Mouse (Mus musculus) kidney, postnatal 0 days (tissue): ENCODE data around the gene Cep57l1. TPM values are rescaled to one million over a fixed set of nuclear protein-coding genes. Genes with fewer than 3 reads are reported as not detected.

ENCODE experiments used
- ATAC-seq: fragments of 200-750 bp; cut with Nextera tagmentation; replicated peaks from 2 replicates; pipeline ENCODE4 v1.8.0; 2017; ENCODE audit warnings: low read depth, moderate number of reproducible peaks, moderate TSS enrichment, moderate library complexity; ENCODE audit not compliant: low FRiP score
- DNase-seq: peaks from one replicate; pipeline ENCODE4 v3.0.0-alpha.2; 2016; ENCODE audit warnings: low spot score
- H3K27ac ChIP-seq: fragments of 300-500 bp; sonication (generic); 2 replicates; pipeline ENCODE4 v1.5.1; 2014; ENCODE audit warnings: mild to moderate bottlenecking
- H3K27me3 ChIP-seq: fragments of 300-500 bp; sonication (generic); 2 replicates; pipeline ENCODE4 v1.6.1; 2014; ENCODE audit warnings: low read length, mixed read lengths; ENCODE audit not compliant: insufficient read depth
- H3K36me3 ChIP-seq: fragments of 300-500 bp; sonication (generic); 2 replicates; pipeline ENCODE4 v1.6.1; 2014; ENCODE audit warnings: low read length, mixed read lengths; ENCODE audit not compliant: insufficient read depth
- H3K4me1 ChIP-seq: fragments of 300-500 bp; sonication (generic); replicated peaks from 2 replicates; pipeline ENCODE4 v1.6.1; 2014; ENCODE audit warnings: antibody characterized with exemption, low read length, mixed read lengths; ENCODE audit not compliant: insufficient read depth
- H3K4me2 ChIP-seq: fragments of 300-500 bp; sonication (generic); 2 replicates; pipeline ENCODE4 v1.6.1; 2014; ENCODE audit warnings: mild to moderate bottlenecking, low read length, moderate library complexity, mixed read lengths
- H3K4me3 ChIP-seq: fragments of 300-500 bp; sonication (generic); replicated peaks from 2 replicates; pipeline ENCODE4 v1.5.1; 2014; ENCODE audit warnings: low read depth, low read length
- H3K9ac ChIP-seq: fragments of 300-500 bp; sonication (generic); 2 replicates; pipeline ENCODE4 v1.6.1; 2014; ENCODE audit warnings: low read depth, low read length
- H3K9me3 ChIP-seq: fragments of 300-500 bp; sonication (generic); replicated peaks from 2 replicates; pipeline ENCODE4 v1.6.1; 2016; ENCODE audit warnings: low read length, inconsistent platforms, mixed read lengths
- CTCF ChIP-seq: IDR thresholded peaks from 2 replicates; pipeline ENCODE4 v1.5.1; 2016; ENCODE audit warnings: antibody characterized with exemption, low read depth, mild to moderate bottlenecking, moderate library complexity
- WGBS: fragments of 180-500 bp; shearing (Covaris S2); extraction: QIAGEN DNeasy Blood & Tissue Kit; methylation state at CpG from one replicate; pipeline ENCODE4 v1.1.7; 2014; 5-methylcytosine and 5-hydroxymethylcytosine counted together
- polyA plus RNA-seq: library from polyadenylated mRNA; unstranded; fragments of >200 nt; fragmentation: Nextera tagmentation; extraction: Ambion mirVana; gene quantifications from 2 replicates; pipeline ENCODE4 v1.2.1, GENCODE M21; 2015

Gene Cep57l1
- polyA plus RNA-seq, 1 experiment from 2014 or later = 10.1 TPM

- Histone ChIP-seq H3K27ac (no peak overlapping the region), H3K4me3 (no peak overlapping the region), H3K27me3 (no peaks in the 10 kb centered on the region), H3K9me3 (no peaks in the 10 kb centered on the region), H3K9ac (no peak overlapping the region), H3K4me1 (no peaks in the 10 kb centered on the region), H3K36me3 (no peaks in the 10 kb centered on the region), H3K4me2 (no peak overlapping the region)
- no peak for ATAC-seq
- WGBS = 98% methylated on average over 5 of the region's 5 CpGs
- TF ChIP-seq CTCF = no peak
- DNase-seq = no peak
Measured at GRCm38 (mm10) chr10:41757226-41757625, 52.4 kb downstream of the Cep57l1 start.

- Histone ChIP-seq H3K4me1 (no peaks in the 10 kb centered on the region), H3K36me3 (no peaks in the 10 kb centered on the region), H3K4me3 (no peak overlapping the region), H3K27ac (no peak overlapping the region), H3K9ac (no peak overlapping the region), H3K27me3 (no peaks in the 10 kb centered on the region), H3K9me3 (no peaks in the 10 kb centered on the region), H3K4me2 (no peak overlapping the region)
- TF ChIP-seq CTCF = no peak
- WGBS = 77% methylated on average over 14 of the region's 14 CpGs
- ATAC-seq = no peak
- DNase-seq = no peak
Measured at GRCm38 (mm10) chr10:41751867-41752480, 57.7 kb downstream of the Cep57l1 start.

- DNase-seq (no peak), ATAC-seq (no peak)
- TF ChIP-seq CTCF = no peak
- H3K27ac ChIP-seq = no peak overlapping the region
- no peak overlapping the region for H3K9ac ChIP-seq
- H3K4me1 ChIP-seq = no peaks in the 10 kb centered on the region
- H3K27me3 ChIP-seq = no peaks in the 10 kb centered on the region
- no peaks in the 10 kb centered on the region for H3K9me3 ChIP-seq
- no peaks in the 10 kb centered on the region for H3K36me3 ChIP-seq
- WGBS = 80% methylated on average over 3 of the region's 3 CpGs
- H3K4me3 ChIP-seq = no peak overlapping the region
- no peak overlapping the region for H3K4me2 ChIP-seq
Measured at GRCm38 (mm10) chr10:41749306-41749705, 60.4 kb downstream of the Cep57l1 start.

GRCm38 (mm10) chr10:41746554-41746953, 63.1 kb downstream of the Cep57l1 start:
- ATAC-seq = no peak
- no peak for DNase-seq
- no peak overlapping the region for H3K4me2 ChIP-seq
- 94% methylated on average over 5 of the region's 5 CpGs for WGBS
- H3K4me1 ChIP-seq = no peaks in the 10 kb centered on the region
- H3K9me3 ChIP-seq = no peaks in the 10 kb centered on the region
- H3K4me3 ChIP-seq = no peak overlapping the region
- no peak overlapping the region for H3K9ac ChIP-seq
- no peaks in the 10 kb centered on the region for H3K27me3 ChIP-seq
- no peak overlapping the region for H3K27ac ChIP-seq
- H3K36me3 ChIP-seq = 0 out of 2 replicates have a peak, but pooled peaks cover 3% of the 10 kb centered on the region
- TF ChIP-seq CTCF = no peak

- Histone ChIP-seq H3K27me3 (no peaks in the 10 kb centered on the region), H3K9me3 (no peaks in the 10 kb centered on the region), H3K4me3 (no peak overlapping the region), H3K4me1 (no peaks in the 10 kb centered on the region), H3K4me2 (no peak overlapping the region), H3K36me3 (0 out of 2 replicates have a peak, but pooled peaks cover 3% of the 10 kb centered on the region), H3K9ac (no peak overlapping the region), H3K27ac (no peak overlapping the region)
- 79% methylated on average over 4 of the region's 4 CpGs for WGBS
- no peak for ATAC-seq
- no peak for TF ChIP-seq CTCF
- DNase-seq = no peak
Measured at GRCm38 (mm10) chr10:41744006-41744405, 65.7 kb downstream of the Cep57l1 start.

GRCm38 (mm10) chr10:41740221-41740620, 69.5 kb downstream of the Cep57l1 start:
- Histone ChIP-seq H3K9me3 (no peaks in the 10 kb centered on the region), H3K27me3 (no peaks in the 10 kb centered on the region), H3K4me3 (no peak overlapping the region), H3K27ac (no peak overlapping the region), H3K36me3 (0 out of 2 replicates have a peak, but pooled peaks cover 3% of the 10 kb centered on the region), H3K4me2 (no peak overlapping the region), H3K9ac (no peak overlapping the region), H3K4me1 (no peaks in the 10 kb centered on the region)
- ATAC-seq = no peak
- DNase-seq = no peak
- WGBS = 84% methylated on average over 2 of the region's 2 CpGs
- no peak for TF ChIP-seq CTCF

GRCm38 (mm10) chr10:41737245-41737644, 72.4 kb downstream of the Cep57l1 start:
- Histone ChIP-seq H3K36me3 (no peaks in the 10 kb centered on the region), H3K4me1 (no peaks in the 10 kb centered on the region), H3K27me3 (no peaks in the 10 kb centered on the region), H3K4me3 (no peak overlapping the region), H3K9me3 (no peaks in the 10 kb centered on the region), H3K9ac (no peak overlapping the region), H3K4me2 (no peak overlapping the region), H3K27ac (no peak overlapping the region)
- no peak for ATAC-seq
- WGBS = 84% methylated on average over 16 of the region's 16 CpGs
- TF ChIP-seq CTCF = no peak
- no peak for DNase-seq
